ENCODE assay signal across 14 mouse cellular contexts in the genomic region with DNA sequence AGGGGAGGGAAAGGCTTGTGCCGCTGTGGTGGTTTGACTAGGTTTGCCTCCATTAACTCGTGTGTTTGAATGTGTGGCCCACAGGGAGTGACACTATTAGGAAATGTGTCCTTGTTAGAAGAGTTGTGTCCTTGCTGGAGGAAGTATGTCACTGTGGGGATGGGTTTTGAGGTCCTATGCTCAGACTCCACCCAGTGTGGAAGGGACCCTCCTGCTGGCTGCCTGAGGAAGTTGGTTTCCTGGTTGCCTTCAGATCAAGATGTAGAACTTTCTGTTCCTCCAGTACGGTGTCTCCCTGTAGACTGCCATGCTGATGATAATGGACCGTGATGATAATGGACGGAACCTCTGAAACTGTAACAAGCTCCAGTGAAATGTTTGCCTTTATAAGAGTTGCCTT.
"Had no signal": no experiment of that assay in that cellular context is flagged by ENCODE, and none has a peak within 500 bp of the region (broad histone marks: within the 10 kb centered on the region; RNA-seq: fewer than 3 reads in every experiment).

No protein-coding gene starts in this region.

- DNase-seq: liver, embryonic 13.5 days; liver, postnatal 0 days; lung, adult 2 months; lung, postnatal 14 days; lung, postnatal 36 days; right cerebral cortex, postnatal 25 days; right cerebral cortex, postnatal 4 days; spleen, adult 18-20 months; thymus, adult 18-20 months; thymus, postnatal 14 days; thymus, postnatal 36 days had no signal

- ATAC-seq: liver, postnatal 0 days; lung, postnatal 0 days; midbrain, embryonic 13.5 days; midbrain, embryonic 16.5 days had no signal
